Mouse (Mus musculus) stomach, postnatal 0 days (tissue): ENCODE results near the gene Gm42791. TPM values are rescaled to one million over a fixed set of nuclear protein-coding genes. Genes with fewer than 3 reads are reported as not detected.

Experiments used
- ATAC-seq: fragments of 200-750 bp; cut with Nextera tagmentation; 2 replicates; pipeline ENCODE4 v1.8.0; 2017; ENCODE audit not compliant: low FRiP score, low TSS enrichment
- DNase-seq: peaks from one replicate; pipeline ENCODE4 v3.0.0-alpha.2; 2016; ENCODE audit warnings: low spot score
- H3K27ac ChIP-seq: fragments of 300-500 bp; sonication (generic); replicated peaks from 2 replicates; pipeline ENCODE4 v1.5.1; 2014; ENCODE audit warnings: mild to moderate bottlenecking, control low read depth
- H3K27me3 ChIP-seq: fragments of 300-500 bp; sonication (generic); 2 replicates; pipeline ENCODE4 v1.6.1; 2014; ENCODE audit warnings: low read length; ENCODE audit not compliant: control insufficient read depth, insufficient read depth
- H3K36me3 ChIP-seq: fragments of 300-500 bp; sonication (generic); 2 replicates; pipeline ENCODE4 v1.6.1; 2014; ENCODE audit warnings: low read length, mixed read lengths; ENCODE audit not compliant: control insufficient read depth, insufficient read depth
- H3K4me1 ChIP-seq: fragments of 300-500 bp; sonication (generic); replicated peaks from 2 replicates; pipeline ENCODE4 v1.6.1; 2014; ENCODE audit warnings: antibody characterized with exemption; ENCODE audit not compliant: control insufficient read depth, insufficient read depth
- H3K4me2 ChIP-seq: fragments of 300-500 bp; sonication (generic); replicated peaks from 2 replicates; pipeline ENCODE4 v1.6.1; 2014; ENCODE audit warnings: low read depth, mild to moderate bottlenecking, control low read depth, moderate library complexity
- H3K4me3 ChIP-seq: fragments of 300-500 bp; sonication (generic); 2 replicates; pipeline ENCODE4 v1.5.1; 2014; ENCODE audit warnings: low read depth, low read length, control low read depth
- H3K9ac ChIP-seq: fragments of 300-500 bp; sonication (generic); 2 replicates; pipeline ENCODE4 v1.6.1; 2014; ENCODE audit warnings: mild to moderate bottlenecking, low read length, control low read depth, mixed read lengths
- H3K9me3 ChIP-seq: fragments of 300-500 bp; sonication (generic); 2 replicates; pipeline ENCODE4 v1.6.1; 2016; ENCODE audit warnings: low read length; ENCODE audit not compliant: control insufficient read depth
- CTCF ChIP-seq: IDR thresholded peaks from 2 replicates; pipeline ENCODE4 v1.5.1; 2016; ENCODE audit warnings: antibody characterized with exemption, low read depth, mild to moderate bottlenecking, moderate library complexity
- EP300 ChIP-seq: optimal IDR thresholded peaks from 2 replicates; pipeline ENCODE3; 2016; ENCODE audit warnings: antibody characterized with exemption
- WGBS: fragments of 180-500 bp; shearing (Covaris S2); extraction: QIAGEN DNeasy Blood & Tissue Kit; methylation state at CpG from one replicate; pipeline ENCODE4 v1.1.7; 2014; 5-methylcytosine and 5-hydroxymethylcytosine counted together
- polyA plus RNA-seq: library from polyadenylated mRNA; unstranded; fragments of >200 nt; fragmentation: Nextera tagmentation; extraction: Ambion mirVana; gene quantifications from 2 replicates; pipeline ENCODE4 v1.2.1, GENCODE M21; 2015

Gene Gm42791
- polyA plus RNA-seq, 1 experiment from 2014 or later: 0.99 TPM

- no peak overlapping the region for H3K4me3 ChIP-seq
- 90% methylated on average over 12 of the region's 12 CpGs for WGBS
- H3K27me3 ChIP-seq: no peaks in the 10 kb centered on the region
- H3K9ac ChIP-seq: no peak overlapping the region
- ATAC-seq: no peak
- no peak overlapping the region for H3K27ac ChIP-seq
- H3K4me1 ChIP-seq: peaks cover 5% of the 10 kb centered on the region; the same call in 1 of the 2 replicates
- no peaks in the 10 kb centered on the region for H3K9me3 ChIP-seq
- no peak for DNase-seq
- no peak overlapping the region for H3K4me2 ChIP-seq
- TF ChIP-seq CTCF: no peak
- TF ChIP-seq EP300: no peak
- H3K36me3 ChIP-seq: no peaks in the 10 kb centered on the region
Observed at GRCm38 (mm10) chr5:148975035-148975434, 19.9 kb downstream of the Gm42791 start.

DNA sequence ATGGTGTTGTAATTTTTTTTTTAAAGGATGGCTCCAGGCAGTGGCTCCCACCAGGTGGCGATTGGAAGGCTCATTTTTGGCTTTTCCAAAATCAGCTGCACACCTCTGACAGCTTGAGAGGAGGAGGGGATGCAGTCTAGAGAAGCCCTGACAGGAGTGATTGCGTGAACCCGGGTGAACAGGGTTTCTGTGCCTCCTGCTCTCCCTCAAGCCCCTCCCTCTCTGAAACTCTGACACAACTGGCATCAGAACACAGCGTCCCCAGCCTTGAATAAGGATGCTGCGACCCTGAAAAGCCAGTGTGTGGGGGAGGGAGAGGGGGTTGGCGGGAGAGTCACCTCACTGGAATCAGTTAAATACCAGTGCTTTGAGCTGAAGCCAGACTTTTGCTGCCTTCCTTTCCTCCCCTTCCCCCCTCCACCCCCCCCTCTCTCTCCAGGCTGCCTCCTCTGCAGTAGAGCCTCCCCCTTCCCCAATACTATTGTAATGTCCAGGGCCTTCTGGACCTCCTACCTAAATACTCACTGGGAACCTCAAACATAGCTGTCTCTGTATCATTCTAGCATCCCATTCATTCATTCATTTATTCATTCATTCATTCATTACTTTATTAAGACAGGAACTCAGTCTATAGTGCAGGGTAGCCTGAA is 21.8 kb downstream of the Gm42791 start:
- Histone ChIP-seq H3K27me3 (no peaks in the 10 kb centered on the region), H3K4me1 (peaks cover 5% of the 10 kb centered on the region; the same call in 1 of the 2 replicates), H3K27ac (no peak overlapping the region), H3K9me3 (no peaks in the 10 kb centered on the region), H3K36me3 (no peaks in the 10 kb centered on the region), H3K4me2 (no peak overlapping the region), H3K4me3 (no peak overlapping the region), H3K9ac (no peak overlapping the region)
- DNase-seq (no peak), ATAC-seq (no peak)
- WGBS: 15% methylated on average over 6 of the region's 6 CpGs
- TF ChIP-seq CTCF: no peak

GRCm38 (mm10) chr5:148972167-148972566 is 22.8 kb downstream of the Gm42791 start:
- H3K9me3 ChIP-seq: no peaks in the 10 kb centered on the region
- 74% methylated on average over 8 of the region's 8 CpGs for WGBS
- DNase-seq (no peak), ATAC-seq (no peak)
- no peaks in the 10 kb centered on the region for H3K36me3 ChIP-seq
- no peak overlapping the region for H3K9ac ChIP-seq
- no peak overlapping the region for H3K27ac ChIP-seq
- H3K4me3 ChIP-seq: no peak overlapping the region
- no peak overlapping the region for H3K4me2 ChIP-seq
- no peaks in the 10 kb centered on the region for H3K4me1 ChIP-seq
- TF ChIP-seq CTCF (no peak), EP300 (no peak)
- H3K27me3 ChIP-seq: no peaks in the 10 kb centered on the region

- H3K36me3 ChIP-seq: no peaks in the 10 kb centered on the region
- no peak overlapping the region for H3K27ac ChIP-seq
- H3K9me3 ChIP-seq: no peaks in the 10 kb centered on the region
- TF ChIP-seq CTCF: no peak
- no peak for TF ChIP-seq EP300
- 26% methylated on average over 9 of the region's 9 CpGs for WGBS
- ATAC-seq (peak; percentile 48; the same call in 1 of the 2 replicates), DNase-seq (peak; percentile 44)
- no peaks in the 10 kb centered on the region for H3K27me3 ChIP-seq
- H3K9ac ChIP-seq: no peak overlapping the region
- H3K4me3 ChIP-seq: no peak overlapping the region
- peaks cover 2% of the 10 kb centered on the region; the same call in 1 of the 2 replicates for H3K4me1 ChIP-seq
- H3K4me2 ChIP-seq: no peak overlapping the region
Observed at GRCm38 (mm10) chr5:148969648-148970047, 25.3 kb downstream of the Gm42791 start.

DNA sequence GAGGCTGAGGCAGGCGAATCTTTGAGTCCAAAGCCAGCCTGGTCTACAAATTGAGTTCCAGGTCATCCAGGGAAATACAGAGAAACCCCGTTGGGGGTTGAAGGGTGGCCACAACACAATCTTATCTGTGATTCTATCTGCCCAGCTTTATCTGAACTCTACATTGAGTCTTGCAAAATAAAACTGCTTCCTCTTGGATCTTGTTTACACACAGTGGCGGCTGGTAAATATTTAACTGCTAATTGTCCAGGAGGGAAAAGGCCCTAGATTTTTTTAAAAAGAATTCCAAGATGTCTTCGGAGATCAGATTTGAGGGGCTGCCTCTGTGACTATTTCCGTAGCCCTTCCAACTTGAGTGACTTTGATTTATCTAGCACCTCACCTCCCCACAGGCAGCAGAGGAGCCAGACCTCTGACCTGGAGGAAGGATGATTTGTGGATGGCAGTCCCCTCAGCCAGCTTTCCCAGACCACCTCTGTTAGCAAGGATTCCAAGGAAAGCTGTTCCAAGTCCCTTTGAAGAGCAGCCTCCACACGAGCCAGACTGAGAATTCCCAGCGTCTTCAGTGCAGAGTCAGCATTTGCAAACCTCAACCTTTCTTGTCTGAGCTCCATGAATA is 25.9 kb downstream of the Gm42791 start:
- ATAC-seq: no peak

DNA sequence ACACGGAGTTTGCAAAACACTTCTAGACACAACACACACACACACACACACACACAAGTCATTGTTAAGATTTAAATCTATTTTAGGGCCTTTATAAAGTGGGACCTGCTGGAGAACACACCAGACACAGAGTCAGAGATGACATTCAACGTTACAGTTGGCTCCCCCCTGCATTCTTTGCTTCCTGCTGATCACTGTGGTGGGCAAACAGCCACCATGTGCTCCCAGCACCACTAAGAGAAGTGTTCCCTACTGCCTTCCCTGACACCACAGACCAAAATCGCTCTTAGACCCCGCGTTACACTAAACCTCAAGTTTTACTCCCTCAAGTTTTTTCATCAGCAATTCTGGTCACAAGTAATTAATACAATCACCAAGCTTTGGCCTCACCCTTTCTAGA is 26.8 kb downstream of the Gm42791 start:
- Histone ChIP-seq H3K9ac (no peak overlapping the region), H3K4me2 (no peak overlapping the region), H3K4me1 (peaks cover 2% of the 10 kb centered on the region; the same call in 1 of the 2 replicates), H3K27me3 (no peaks in the 10 kb centered on the region), H3K4me3 (no peak overlapping the region), H3K27ac (no peak overlapping the region), H3K36me3 (no peaks in the 10 kb centered on the region), H3K9me3 (no peaks in the 10 kb centered on the region)
- no peak for TF ChIP-seq EP300
- no peak for TF ChIP-seq CTCF
- 75% methylated on average over 5 of the region's 5 CpGs for WGBS
- ATAC-seq (no peak), DNase-seq (no peak)

More for the DNA sequence above, 25.9 kb downstream of the Gm42791 start:
- H3K4me2 ChIP-seq: 0 out of 2 replicates have a peak overlapping the region, but pooled peaks have one; percentile 3
- no peaks in the 10 kb centered on the region for H3K36me3 ChIP-seq
- no peaks in the 10 kb centered on the region for H3K9me3 ChIP-seq
- H3K4me1 ChIP-seq: peaks cover 2% of the 10 kb centered on the region; the same call in 1 of the 2 replicates
- DNase-seq: no peak
- H3K4me3 ChIP-seq: no peak overlapping the region
- H3K9ac ChIP-seq: no peak overlapping the region
- TF ChIP-seq CTCF (no peak), EP300 (no peak)
- no peaks in the 10 kb centered on the region for H3K27me3 ChIP-seq
- WGBS: 43% methylated on average over 7 of the region's 7 CpGs
- H3K27ac ChIP-seq: no peak overlapping the region; the same call in 1 of the 2 replicates
